Mouse (Mus musculus): ENCODE results near the gene Iqcd. TPM values are rescaled to one million over a fixed set of nuclear protein-coding genes. Genes with fewer than 3 reads are reported as not detected.

Iqcd gene
- polyA plus RNA-seq, 1 experiment from 2014 or later = 2.3 TPM

GRCm38 (mm10) chr5:120590356-120591010 lies 1.7 kb downstream of the Iqcd start:
- ATAC-seq (ENCODE audit: low FRiP score, low read depth) = no peak
- no peak overlapping the region for H3K9ac ChIP-seq
- H3K9me3 ChIP-seq = no peaks in the 10 kb centered on the region
- H3K36me3 ChIP-seq = no peaks in the 10 kb centered on the region
- H3K27ac ChIP-seq (replicated peaks) = no peak overlapping the region
- H3K4me3 ChIP-seq = no peak overlapping the region
- H3K4me1 ChIP-seq (replicated peaks) = peaks cover 27% of the 10 kb centered on the region
- 78% methylated on average over 16 of the region's 16 CpGs for WGBS
- H3K4me2 ChIP-seq = no peak overlapping the region
- H3K27me3 ChIP-seq = no peaks in the 10 kb centered on the region

DNA sequence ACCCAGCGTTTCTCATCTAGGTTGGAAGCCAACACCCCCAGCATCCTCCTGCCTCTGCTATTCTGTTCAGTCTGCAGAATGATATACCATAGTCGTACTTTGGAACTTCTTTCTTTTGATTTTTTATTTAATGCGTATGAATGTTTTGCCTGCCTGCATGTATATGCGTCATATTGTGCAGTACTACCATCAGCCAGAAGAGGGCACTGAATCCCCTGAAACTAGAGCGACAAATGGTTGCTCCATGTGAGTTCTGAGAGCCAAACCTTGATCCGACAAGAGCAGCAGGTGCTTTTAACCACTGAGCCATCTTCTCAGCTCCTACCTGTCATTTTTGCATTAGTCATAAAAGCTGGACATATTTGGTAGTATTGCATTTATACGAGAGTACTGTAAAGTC lies 3.3 kb downstream of the Iqcd start:
- H3K4me1 ChIP-seq (replicated peaks) = peaks cover 16% of the 10 kb centered on the region
- no peak for ATAC-seq (ENCODE audit: low FRiP score, low read depth)
- H3K27me3 ChIP-seq = no peaks in the 10 kb centered on the region
- no peak overlapping the region for H3K4me3 ChIP-seq
- WGBS = 70% methylated on average over 7 of the region's 7 CpGs
- H3K9ac ChIP-seq = no peak overlapping the region
- no peaks in the 10 kb centered on the region for H3K36me3 ChIP-seq
- no peak overlapping the region for H3K27ac ChIP-seq (replicated peaks)
- H3K9me3 ChIP-seq = no peaks in the 10 kb centered on the region
- no peak overlapping the region for H3K4me2 ChIP-seq

- Histone ChIP-seq H3K27ac (replicated peaks) (no peak overlapping the region), H3K9me3 (no peaks in the 10 kb centered on the region), H3K36me3 (no peaks in the 10 kb centered on the region), H3K9ac (no peak overlapping the region), H3K4me2 (no peak overlapping the region), H3K27me3 (no peaks in the 10 kb centered on the region), H3K4me1 (replicated peaks) (no peaks in the 10 kb centered on the region), H3K4me3 (no peak overlapping the region)
- 80% methylated on average over 6 of the region's 6 CpGs for WGBS
- ATAC-seq (ENCODE audit: low FRiP score, low read depth) = no peak
Measured at GRCm38 (mm10) chr5:120594485-120594884, 5.7 kb downstream of the Iqcd start.

GRCm38 (mm10) chr5:120599625-120600024 lies 10.8 kb downstream of the Iqcd start:
- no peak overlapping the region for H3K4me2 ChIP-seq
- H3K4me3 ChIP-seq = no peak overlapping the region
- H3K27ac ChIP-seq (replicated peaks) = no peak overlapping the region
- no peak for ATAC-seq (ENCODE audit: low FRiP score, low read depth)
- no peaks in the 10 kb centered on the region for H3K36me3 ChIP-seq
- H3K9ac ChIP-seq = no peak overlapping the region
- H3K4me1 ChIP-seq (replicated peaks) = no peaks in the 10 kb centered on the region
- H3K27me3 ChIP-seq = no peaks in the 10 kb centered on the region
- 96% methylated on average over 6 of the region's 6 CpGs for WGBS
- H3K9me3 ChIP-seq = no peaks in the 10 kb centered on the region

DNA sequence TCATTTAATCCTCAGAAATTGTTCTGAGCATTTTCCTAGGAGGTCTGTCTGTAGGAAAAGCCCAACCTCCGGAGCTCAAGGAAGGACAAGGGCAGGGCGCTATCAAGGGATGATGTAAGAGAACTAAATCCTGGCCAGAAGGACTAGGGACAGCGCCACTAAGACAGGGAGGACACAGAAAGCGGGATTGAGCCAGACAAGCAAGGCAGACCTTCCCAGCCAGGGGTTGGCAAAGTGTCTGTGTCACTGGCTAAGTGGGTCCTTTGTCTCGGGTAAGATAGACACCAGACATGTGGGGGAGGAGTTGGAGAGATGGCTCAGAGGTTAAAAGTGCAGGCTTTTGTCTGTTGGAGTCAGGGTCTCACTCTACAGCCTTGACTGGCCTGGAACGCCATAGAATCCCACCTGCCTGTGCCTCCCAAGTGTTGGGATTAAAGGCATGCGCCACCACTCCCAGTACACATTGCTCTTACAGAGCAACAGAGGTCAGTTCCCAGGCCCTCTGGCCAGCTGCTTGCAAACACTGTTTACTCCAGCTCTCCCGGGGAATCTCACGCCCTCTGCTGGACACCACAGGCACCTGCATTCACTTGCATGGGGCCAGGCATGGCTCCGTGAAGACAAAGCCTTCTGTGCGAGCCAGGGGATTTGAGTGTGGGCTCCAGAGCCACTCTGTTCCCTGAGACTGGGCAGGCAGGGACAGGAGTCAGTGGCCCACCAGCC lies 12.3 kb downstream of the Iqcd start:
- Histone ChIP-seq H3K27ac (replicated peaks) (no peak overlapping the region), H3K4me2 (no peak overlapping the region), H3K9ac (no peak overlapping the region), H3K4me1 (replicated peaks) (peaks cover 6% of the 10 kb centered on the region), H3K36me3 (no peaks in the 10 kb centered on the region), H3K27me3 (no peaks in the 10 kb centered on the region), H3K9me3 (no peaks in the 10 kb centered on the region), H3K4me3 (no peak overlapping the region)
- WGBS = 59% methylated on average over 11 of the region's 11 CpGs
- no peak for ATAC-seq (ENCODE audit: low FRiP score, low read depth)

DNA sequence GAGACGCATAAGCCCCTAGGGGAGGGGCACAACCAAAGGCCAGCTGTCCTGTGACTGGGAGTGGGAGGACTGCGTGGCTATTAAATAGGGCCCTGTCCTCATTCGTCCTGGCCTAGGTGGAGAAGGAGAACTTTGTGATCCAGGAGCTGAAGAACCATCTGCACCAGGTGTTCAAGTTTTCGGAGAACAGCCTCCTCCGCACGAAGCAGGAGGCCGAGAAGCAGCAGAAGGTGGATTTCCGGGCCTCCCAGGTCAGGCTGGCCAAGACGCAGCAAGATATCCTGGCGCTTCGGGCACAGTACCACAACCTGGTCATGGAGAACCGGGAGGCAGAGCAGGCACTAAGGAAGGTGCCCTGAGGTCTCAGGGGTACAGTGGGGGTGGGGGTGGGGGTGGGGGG lies 13.4 kb downstream of the Iqcd start:
- H3K27me3 ChIP-seq = no peaks in the 10 kb centered on the region
- peaks cover 6% of the 10 kb centered on the region for H3K4me1 ChIP-seq (replicated peaks)
- no peak overlapping the region for H3K4me3 ChIP-seq
- no peak overlapping the region for H3K4me2 ChIP-seq
- WGBS = 89% methylated on average over 12 of the region's 12 CpGs
- H3K36me3 ChIP-seq = no peaks in the 10 kb centered on the region
- ATAC-seq (ENCODE audit: low FRiP score, low read depth) = no peak
- H3K9ac ChIP-seq = no peak overlapping the region
- no peaks in the 10 kb centered on the region for H3K9me3 ChIP-seq
- no peak overlapping the region for H3K27ac ChIP-seq (replicated peaks)

DNA sequence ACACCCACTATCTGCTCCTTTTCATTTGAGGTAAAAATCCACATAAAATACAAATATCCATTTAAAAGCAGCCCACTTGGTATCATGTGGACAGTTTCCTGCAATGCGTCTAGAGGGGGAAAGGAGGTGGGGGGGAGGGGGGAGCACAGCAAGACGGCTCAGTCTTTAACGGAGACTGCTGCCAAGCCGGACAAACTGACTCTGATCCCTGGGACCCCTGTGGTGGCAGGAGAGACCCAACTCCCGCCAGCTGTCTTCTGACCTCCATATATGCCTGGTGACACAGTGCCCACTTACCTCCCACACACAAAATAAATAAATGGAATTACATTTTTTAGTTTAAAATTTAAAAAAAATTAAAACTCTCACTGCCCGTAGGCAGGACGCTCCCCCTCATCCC lies 14.7 kb downstream of the Iqcd start:
- peaks cover 6% of the 10 kb centered on the region for H3K4me1 ChIP-seq (replicated peaks)
- H3K9me3 ChIP-seq = no peaks in the 10 kb centered on the region
- H3K4me3 ChIP-seq = no peak overlapping the region
- no peak for ATAC-seq (ENCODE audit: low FRiP score, low read depth)
- H3K36me3 ChIP-seq = peaks cover 3% of the 10 kb centered on the region; the same call in 1 of the 2 replicates
- H3K27ac ChIP-seq (replicated peaks) = no peak overlapping the region
- no peaks in the 10 kb centered on the region for H3K27me3 ChIP-seq
- H3K9ac ChIP-seq = no peak overlapping the region
- no peak overlapping the region for H3K4me2 ChIP-seq
- 58% methylated on average over 7 of the region's 7 CpGs for WGBS

DNA sequence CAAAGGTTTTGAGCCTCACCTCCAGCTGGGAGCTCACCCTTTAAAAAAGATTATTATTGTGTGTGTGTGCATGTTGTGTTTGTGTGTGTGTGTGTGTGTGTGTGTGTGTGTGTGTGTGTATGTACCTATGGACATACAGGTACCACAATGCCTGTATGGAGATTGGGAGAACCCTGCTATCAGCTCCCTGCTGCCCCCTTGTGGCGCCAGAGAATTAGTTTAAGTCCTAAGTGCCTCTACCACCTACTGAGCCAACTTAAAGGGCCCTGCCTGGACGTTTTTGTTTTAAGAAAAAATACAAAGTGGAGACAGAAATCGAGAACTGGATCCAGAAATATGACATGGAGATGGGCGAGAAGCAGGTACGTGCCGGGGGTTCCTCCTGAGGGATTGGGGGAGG lies 16.0 kb downstream of the Iqcd start:
- Histone ChIP-seq H3K27me3 (no peaks in the 10 kb centered on the region), H3K27ac (replicated peaks) (peak overlapping the region; percentile 82; the same call in 1 of the 2 replicates), H3K9ac (0 out of 2 replicates have a peak overlapping the region, but pooled peaks have one; percentile 36), H3K4me2 (peak overlapping the region; percentile 70), H3K4me3 (peak overlapping the region; percentile 39), H3K4me1 (replicated peaks) (peaks cover 13% of the 10 kb centered on the region), H3K36me3 (peaks cover 5% of the 10 kb centered on the region; the same call in 1 of the 2 replicates), H3K9me3 (no peaks in the 10 kb centered on the region)
- WGBS = 7% methylated on average over 6 of the region's 6 CpGs
- ATAC-seq (ENCODE audit: low FRiP score, low read depth) = no peak; the same call in 1 of the 2 replicates

DNA sequence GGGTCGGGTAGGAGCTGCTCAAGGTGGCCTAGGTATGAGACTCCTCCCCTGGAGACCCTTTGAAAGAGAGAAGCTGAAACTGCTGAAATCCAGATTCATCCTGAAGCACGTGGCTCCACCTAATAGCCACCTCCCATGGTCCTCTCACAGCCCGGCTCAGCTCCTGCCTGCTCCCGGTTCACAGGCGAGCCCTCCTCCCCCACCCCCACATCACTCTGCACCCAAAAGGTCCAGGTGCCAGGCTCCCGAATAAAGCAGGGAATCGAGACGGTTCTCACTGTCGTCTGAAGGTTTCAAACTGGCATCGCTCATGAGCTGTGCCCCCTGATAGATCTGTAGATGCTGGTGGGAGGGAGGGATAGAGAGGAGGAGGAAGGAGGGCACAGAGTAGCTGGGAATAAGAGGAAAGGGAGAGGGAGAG lies 16.4 kb downstream of the Iqcd start:
- 2% methylated on average over 10 of the region's 10 CpGs for WGBS

DNA sequence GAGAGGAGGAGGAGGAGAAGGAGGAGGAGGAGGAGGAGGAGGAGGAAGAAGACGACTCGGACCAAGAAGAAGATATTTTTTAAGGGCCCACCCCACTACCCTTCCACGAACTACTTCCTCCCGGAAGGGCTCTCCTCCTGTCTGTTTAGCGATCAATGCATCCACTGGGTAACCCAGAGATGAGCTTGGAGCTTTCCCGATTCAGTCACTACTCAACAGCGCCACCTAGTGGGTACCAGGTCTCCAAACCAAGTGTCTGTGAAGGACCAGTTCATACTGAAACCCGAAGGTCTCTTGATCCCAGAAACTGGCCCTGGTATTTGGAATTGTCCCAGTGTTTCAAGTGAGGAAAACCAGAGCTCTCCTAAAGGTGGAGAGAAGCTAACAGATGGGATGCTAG lies 16.9 kb downstream of the Iqcd start:
- Histone ChIP-seq H3K9me3 (no peaks in the 10 kb centered on the region), H3K27ac (replicated peaks) (peak overlapping the region; percentile 82), H3K4me3 (peak overlapping the region; percentile 39), H3K27me3 (no peaks in the 10 kb centered on the region), H3K9ac (0 out of 2 replicates have a peak overlapping the region, but pooled peaks have one; percentile 36), H3K36me3 (peaks cover 5% of the 10 kb centered on the region; the same call in 1 of the 2 replicates), H3K4me1 (replicated peaks) (peaks cover 17% of the 10 kb centered on the region), H3K4me2 (peak overlapping the region; percentile 70)
- peak; percentile 75 for ATAC-seq (ENCODE audit: low FRiP score, low read depth)
- 3% methylated on average over 6 of the region's 8 CpGs for WGBS

More for the DNA sequence above, 16.4 kb downstream of the Iqcd start:
- H3K27me3 ChIP-seq = no peaks in the 10 kb centered on the region
- peak overlapping the region; percentile 39 for H3K4me3 ChIP-seq
- H3K4me1 ChIP-seq (replicated peaks) = peaks cover 17% of the 10 kb centered on the region
- H3K9ac ChIP-seq = peak overlapping the region; percentile 36; the same call in 1 of the 2 replicates
- peak overlapping the region; percentile 82 for H3K27ac ChIP-seq (replicated peaks)
- peak; percentile 48 for ATAC-seq (ENCODE audit: low FRiP score, low read depth)
- peak overlapping the region; percentile 70 for H3K4me2 ChIP-seq
- peaks cover 5% of the 10 kb centered on the region; the same call in 1 of the 2 replicates for H3K36me3 ChIP-seq
- H3K9me3 ChIP-seq = no peaks in the 10 kb centered on the region

- Histone ChIP-seq H3K27me3 (no peaks in the 10 kb centered on the region), H3K36me3 (peaks cover 5% of the 10 kb centered on the region; the same call in 1 of the 2 replicates), H3K4me2 (no peak overlapping the region), H3K9me3 (no peaks in the 10 kb centered on the region), H3K9ac (no peak overlapping the region), H3K4me3 (no peak overlapping the region), H3K27ac (replicated peaks) (no peak overlapping the region), H3K4me1 (replicated peaks) (peaks cover 27% of the 10 kb centered on the region)
- ATAC-seq (ENCODE audit: low FRiP score, low read depth) = no peak
- WGBS = 69% methylated on average over 25 of the region's 25 CpGs
Measured at GRCm38 (mm10) chr5:120606590-120607200, 17.9 kb downstream of the Iqcd start.

GRCm38 (mm10) chr5:120607335-120607734 lies 18.5 kb downstream of the Iqcd start:
- ATAC-seq (ENCODE audit: low FRiP score, low read depth) = no peak
- Histone ChIP-seq H3K4me1 (replicated peaks) (peaks cover 29% of the 10 kb centered on the region), H3K36me3 (peaks cover 5% of the 10 kb centered on the region; the same call in 1 of the 2 replicates), H3K9me3 (no peaks in the 10 kb centered on the region), H3K4me2 (no peak overlapping the region), H3K9ac (no peak overlapping the region), H3K27me3 (no peaks in the 10 kb centered on the region), H3K4me3 (no peak overlapping the region), H3K27ac (replicated peaks) (no peak overlapping the region)
- WGBS = 75% methylated on average over 3 of the region's 3 CpGs
